Mouse (Mus musculus) frontal cortex, postnatal 25 days (tissue): ENCODE data around the gene Fermt1.

ENCODE experiments used
- DNase-seq, 2 experiments: peaks; one replicate each; pipeline ENCODE4 v3.0.0; 2022; ENCODE audit warnings: low spot score in 2 of 2

Fermt1 gene

DNA sequence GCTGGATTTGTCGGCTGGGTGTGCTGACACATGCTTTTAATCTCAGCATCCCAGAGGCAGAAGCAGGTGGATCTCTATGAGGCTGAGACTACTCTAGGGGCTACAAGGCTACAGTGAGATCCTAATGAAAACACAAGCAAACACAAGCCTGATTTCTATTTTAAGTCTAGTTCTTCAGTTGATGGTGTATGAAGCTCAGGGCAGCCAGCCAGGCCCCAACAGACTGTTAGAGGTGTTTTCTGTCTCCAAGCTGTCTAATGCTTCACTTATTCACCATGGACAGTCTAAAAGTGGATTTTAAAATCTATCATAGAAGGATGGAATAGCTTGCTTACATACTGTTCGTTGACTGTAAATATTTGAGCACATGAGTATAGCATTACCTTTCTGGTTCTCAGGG, 84.2 kb downstream of the Fermt1 start:
- no peak for DNase-seq

DNA sequence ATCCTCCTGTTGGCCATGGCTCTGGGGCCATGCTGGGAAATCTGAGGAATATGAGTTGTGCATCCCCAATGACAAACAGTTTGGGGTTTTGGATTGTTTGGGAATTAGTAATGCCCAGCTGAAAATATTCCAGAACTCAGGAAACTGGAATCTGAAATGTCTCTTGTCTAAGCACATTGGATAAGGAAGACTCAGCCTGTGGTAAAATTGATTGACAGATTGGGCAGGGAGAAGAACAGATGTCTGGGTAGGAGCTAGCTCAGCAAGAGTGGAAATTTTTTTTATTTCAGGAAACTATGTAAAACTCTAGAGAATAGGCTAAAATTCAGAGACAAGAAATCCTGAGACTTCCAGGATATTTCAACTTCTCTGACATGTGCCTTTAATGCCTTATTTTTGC, 85.3 kb downstream of the Fermt1 start:
- no peak for DNase-seq

DNA sequence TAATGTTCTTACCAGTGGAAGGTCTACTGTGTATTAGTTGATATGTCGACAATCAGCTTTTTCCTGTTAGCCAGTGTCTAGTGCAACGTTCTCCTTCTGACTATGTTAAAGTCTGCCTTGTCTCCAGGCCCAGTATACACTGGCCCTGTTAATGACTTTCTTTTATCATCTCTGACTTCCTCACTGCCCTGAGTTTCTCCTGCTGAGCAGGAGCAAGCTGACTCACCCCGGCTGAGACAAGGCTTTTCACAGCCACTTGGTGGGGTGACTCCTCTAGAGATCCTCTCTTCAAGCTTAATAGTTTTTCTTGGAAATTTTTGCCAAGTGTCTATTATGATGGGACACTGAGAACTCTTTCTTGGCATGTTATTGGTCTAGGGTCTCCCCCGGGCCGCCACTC, 89.4 kb downstream of the Fermt1 start:
- no peak for DNase-seq
